Mouse (Mus musculus): ENCODE results near the gene Ahdc1.

Gene Ahdc1

DNA sequence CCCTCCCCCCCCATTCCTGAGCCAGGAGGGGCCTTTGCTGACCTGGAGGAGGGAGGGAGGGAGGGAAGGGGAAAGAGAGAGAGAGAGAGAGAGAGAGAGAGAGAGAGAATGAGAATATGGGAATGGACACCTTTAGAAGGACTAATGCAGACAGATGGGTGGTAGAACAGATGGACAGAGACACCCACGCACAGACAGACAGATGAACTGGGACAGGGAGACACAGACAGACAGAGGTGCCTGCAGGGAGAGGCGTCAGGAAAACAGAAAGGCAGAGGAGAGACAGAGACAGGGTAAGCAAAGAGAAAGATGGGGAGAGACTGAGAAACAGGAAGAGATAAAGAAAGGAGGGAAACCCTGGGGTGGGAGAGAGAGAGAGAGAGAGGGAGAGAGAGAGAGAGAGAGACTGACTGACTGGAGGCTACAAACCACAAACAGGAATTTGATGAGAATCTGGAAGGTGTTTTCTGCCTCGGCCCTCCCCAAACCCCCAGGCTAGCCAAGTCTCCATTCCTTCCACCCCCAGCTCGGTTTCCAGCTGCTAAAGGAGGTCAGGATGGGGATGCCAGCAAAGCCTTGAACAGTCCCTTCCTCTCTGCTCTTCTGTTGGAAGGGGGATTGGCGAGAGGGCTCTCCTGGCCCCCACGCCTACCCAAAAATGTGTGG lies 6.7 kb downstream of the Ahdc1 start:
- DNase-seq (ENCODE audit: low spot score in 2 of 2): no peak

- DNase-seq (ENCODE audit: low spot score in 2 of 2): no peak
These were observed 7.3 kb downstream of the Ahdc1 start for GRCm38 (mm10) chr4:133018263-133018798.

GRCm38 (mm10) chr4:133020721-133021120 lies 9.7 kb downstream of the Ahdc1 start:
- DNase-seq (ENCODE audit: low spot score in 2 of 2): no peak

GRCm38 (mm10) chr4:133021181-133021671 lies 10.2 kb downstream of the Ahdc1 start:
- no peak for DNase-seq (ENCODE audit: low spot score in 2 of 2)

DNA sequence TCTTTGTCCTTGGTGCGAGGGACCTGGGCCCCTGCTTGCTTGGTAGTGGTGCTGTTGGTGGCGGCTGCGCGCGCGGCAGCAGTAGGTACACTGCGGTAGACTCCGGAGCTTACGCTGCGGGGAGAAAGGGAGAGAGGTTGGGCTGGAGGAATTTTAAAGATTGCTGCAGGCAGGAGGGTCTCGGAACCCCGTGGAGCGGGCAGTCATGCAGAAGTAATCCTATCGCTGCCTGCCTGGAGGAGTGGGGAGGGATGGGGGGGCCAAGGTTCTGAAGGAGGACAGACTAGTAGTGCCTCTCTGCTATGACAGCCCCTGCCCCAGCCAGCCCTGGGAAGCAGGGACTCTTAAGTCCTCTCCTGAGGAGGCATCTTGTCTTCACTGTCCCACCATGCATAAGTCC lies 11.2 kb downstream of the Ahdc1 start:
- DNase-seq (ENCODE audit: low spot score in 2 of 2): no peak

DNA sequence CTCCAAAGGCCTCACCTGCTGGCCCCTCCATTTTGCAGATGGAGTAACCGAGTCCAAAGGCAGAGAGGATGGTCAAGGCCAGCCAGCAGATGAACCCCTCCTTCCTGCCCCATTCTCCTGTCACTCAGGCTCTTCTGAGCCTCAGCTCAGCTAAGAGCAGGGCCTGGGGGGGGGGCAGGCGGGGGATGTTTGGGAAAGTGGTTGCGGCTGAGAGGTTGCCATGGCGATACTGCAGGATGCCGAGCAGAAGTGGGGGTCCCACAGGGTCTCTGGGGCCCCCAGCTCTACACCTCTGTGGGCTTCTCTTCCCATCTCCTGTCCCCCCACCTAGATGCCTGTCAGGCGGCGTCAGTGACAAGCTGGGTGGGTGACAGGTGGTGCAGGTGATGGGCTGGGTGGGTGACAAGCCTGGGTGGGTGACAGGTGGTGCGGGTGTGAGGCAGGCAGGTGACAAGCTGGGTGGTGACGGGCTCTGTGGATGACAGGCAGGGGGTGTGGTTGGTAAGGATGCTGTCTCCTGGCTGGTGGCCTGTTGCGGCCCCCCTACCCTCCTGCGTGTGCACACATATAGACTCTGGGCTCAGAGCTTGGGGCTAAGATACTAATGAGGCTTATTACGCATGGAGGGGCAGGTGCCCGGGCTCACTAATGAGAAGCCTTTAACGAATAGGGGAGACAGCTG lies 12.0 kb downstream of the Ahdc1 start:
- DNase-seq (ENCODE audit: low spot score in 2 of 2): no peak

DNA sequence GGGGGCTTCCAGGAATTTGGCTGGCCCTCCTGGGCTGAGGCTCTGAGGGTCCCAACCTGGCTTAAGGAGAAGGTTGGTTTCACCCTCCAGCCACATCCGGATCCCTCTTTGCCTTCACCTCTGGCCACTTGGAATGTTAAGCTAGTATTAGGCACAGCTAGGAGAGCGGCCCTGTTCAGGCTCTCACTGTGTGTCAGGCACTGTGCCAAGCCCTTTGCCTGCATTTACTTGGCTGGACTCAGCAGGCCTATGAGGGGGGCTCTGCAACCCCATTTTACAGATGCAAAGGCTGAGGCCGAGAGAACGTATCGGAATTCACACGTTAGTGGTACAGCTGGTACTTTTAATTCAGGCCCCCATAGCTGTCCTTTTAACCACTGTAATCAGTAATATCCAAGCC lies 12.6 kb downstream of the Ahdc1 start:
- DNase-seq (ENCODE audit: low spot score in 2 of 2): no peak

DNA sequence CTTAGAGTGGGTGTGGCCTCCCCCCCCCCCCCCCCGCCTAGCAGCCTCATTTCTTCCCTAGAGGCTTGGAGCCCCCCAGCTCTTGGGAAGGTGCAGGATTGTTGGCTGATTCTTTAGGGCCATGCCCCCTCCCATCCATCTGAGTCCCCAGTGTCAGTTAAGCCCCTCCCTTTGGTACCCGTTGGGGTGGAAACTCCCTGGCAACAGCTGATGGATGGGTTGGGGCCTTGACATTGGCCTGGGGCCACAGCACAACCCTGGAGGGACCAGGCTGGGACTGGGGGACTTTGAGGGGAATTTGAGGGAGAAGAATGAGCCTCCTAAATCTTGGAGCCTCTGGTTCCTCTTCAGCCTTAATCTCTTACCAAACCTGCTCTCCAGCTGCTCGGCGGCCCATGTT lies 13.3 kb downstream of the Ahdc1 start:
- no peak for DNase-seq (ENCODE audit: low spot score in 2 of 2)

DNA sequence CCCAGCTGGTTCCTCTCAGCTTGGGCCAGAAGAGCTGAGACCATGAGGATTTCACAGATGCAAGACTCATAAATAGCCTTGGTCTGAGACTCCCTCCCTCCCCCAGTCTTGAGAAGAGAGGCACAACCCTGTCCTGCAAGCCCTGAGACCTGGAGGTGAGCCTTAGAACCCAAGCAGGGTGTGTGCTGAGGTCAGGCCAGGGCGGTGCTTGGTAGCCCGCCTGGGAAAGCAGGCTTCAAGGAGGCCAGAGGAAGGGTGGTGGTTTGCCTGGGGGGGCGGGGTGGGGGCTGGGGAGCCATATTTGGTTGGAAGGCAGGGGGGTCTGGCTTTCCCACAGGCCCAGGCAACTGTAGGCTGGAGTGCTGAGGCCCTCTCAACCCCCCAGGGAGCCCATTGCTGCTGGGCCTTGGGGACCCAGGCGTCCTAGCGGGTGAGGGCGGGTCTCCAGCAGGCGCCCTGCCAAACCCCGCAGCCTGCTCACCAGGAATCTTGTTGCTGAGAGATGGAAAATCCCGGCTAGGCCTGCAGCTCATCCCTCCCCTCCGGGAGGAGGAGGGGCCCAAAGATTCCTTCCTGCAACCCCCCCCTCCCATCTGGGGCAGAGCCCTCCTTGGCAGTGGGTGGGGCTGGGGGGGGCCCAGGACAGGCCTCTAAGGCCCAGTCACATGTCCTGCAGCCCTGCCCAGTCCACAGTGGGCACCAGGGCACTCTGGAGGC lies 14.1 kb downstream of the Ahdc1 start:
- no peak for DNase-seq (ENCODE audit: low spot score in 2 of 2)

- DNase-seq (ENCODE audit: low spot score in 2 of 2): no peak
These were observed 15.2 kb downstream of the Ahdc1 start for GRCm38 (mm10) chr4:133026272-133026671.

DNA sequence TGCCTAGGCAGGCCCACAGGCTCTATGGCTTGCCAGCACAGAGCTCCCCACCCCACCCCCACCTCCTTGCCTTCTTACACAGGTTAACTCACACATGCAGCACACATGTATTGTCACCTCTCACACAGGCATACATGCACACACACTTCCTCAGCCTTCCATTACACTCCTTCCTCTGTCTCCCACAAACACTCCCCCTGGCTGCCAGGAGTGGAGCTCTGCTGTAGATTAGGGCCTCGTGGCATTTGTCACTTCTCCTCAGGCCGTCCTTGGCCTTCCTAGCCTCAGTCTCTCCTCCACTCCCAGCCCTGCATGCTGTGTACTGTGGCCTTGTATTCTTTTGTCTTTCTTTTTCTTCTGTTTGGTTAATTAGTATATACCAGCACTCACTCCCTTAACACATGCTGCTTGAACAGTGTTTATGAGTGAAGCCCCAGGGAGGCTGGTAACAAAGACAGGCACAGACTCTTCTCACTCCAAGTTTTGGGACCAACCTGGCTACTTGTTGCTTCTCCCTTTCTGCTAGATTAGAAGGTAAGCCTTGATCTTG lies 15.8 kb downstream of the Ahdc1 start:
- DNase-seq (ENCODE audit: low spot score in 2 of 2): no peak

DNA sequence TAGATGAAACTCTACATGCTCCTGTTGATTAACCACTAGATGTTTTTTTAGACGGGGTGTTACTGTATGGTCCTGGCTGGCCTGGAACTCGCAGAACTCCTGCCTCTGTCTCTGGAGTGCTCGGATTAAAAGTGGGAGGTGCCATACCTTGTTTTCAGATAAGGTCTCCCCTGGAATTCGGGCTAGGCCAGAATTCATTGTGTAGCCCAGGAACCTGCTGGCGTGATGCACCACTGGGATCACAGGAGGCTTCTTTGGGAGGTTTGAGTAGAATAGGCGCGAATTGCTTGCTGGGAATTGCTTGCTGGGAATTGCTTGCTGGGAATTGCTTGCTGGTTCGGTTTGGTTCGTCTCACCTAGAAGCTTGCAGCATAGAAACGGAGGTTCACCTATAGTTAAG lies 16.7 kb downstream of the Ahdc1 start:
- DNase-seq (ENCODE audit: low spot score in 2 of 2): no peak

- no peak for DNase-seq (ENCODE audit: low spot score in 2 of 2)
These were observed 17.1 kb downstream of the Ahdc1 start for GRCm38 (mm10) chr4:133028193-133028592.

GRCm38 (mm10) chr4:133028875-133029274 lies 17.8 kb downstream of the Ahdc1 start:
- no peak for DNase-seq (ENCODE audit: low spot score in 2 of 2)

GRCm38 (mm10) chr4:133032410-133033095 lies 21.5 kb downstream of the Ahdc1 start:
- DNase-seq (ENCODE audit: low spot score in 2 of 2): no peak

DNA sequence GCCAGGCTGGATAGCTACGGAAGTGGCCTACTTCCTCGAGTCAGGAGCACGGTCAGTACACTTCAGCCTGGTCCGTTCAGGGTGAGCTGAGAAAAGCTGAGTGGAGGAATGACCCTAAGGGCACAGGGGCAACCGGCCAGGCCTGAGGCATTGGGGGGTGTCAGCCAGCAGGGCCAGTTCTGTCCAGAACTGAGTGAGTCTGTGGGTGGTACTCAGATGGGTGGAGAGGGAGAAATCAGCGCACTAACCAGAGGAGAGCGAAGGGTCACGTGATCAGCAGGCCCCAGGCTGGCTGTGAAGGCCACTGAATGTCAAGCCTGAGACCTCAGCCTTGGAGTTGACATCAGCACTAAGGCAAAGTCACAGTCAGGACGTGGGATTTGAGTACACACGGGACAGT lies 23.4 kb downstream of the Ahdc1 start:
- no peak for DNase-seq (ENCODE audit: low spot score in 2 of 2)

DNA sequence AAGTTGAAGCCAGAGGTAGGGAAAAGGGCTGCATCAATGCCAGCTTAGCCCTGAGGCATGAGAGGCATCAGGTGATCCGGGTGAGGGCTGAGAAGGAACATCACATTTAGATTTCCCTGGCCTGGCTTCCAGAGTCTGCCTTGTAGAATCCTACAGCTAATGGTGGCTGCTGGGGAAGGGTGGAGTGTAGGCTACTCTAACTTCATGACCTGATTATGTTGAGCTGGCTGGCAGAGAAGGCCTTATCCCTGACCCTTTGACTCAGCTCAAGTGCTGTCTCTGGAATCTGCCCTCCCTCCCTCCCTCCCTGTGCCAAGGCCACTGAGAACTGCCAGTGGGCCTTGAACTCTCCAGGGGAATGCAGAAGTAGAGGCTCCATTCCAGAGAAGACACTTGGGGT lies 24.4 kb downstream of the Ahdc1 start:
- no peak for DNase-seq (ENCODE audit: low spot score in 2 of 2)

- no peak for DNase-seq (ENCODE audit: low spot score in 2 of 2)
These were observed 24.9 kb downstream of the Ahdc1 start for GRCm38 (mm10) chr4:133035946-133036345.

DNA sequence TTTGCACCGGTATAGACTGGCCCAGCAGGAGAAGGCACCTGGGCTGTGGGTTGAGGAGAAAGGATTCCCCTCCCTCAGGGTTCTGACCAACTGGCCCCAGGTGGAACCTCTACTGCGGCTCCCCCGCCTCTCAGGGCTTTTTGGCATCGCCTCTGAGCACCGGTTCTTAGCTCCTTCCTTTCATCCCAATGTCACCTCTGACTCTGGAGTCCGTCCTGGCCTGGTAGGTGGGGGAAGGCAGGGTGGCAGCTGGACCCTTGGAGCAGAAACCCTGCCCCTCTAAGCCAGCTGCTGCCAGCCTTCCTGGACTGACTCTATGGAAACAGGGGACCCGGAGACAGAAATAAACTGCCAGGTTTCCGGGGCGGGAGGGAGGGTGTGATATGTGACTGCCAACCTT lies 26.2 kb downstream of the Ahdc1 start:
- no peak for DNase-seq (ENCODE audit: low spot score in 2 of 2)

- DNase-seq (ENCODE audit: low spot score in 2 of 2): no peak
These were observed 26.7 kb downstream of the Ahdc1 start for GRCm38 (mm10) chr4:133037798-133038197.

DNA sequence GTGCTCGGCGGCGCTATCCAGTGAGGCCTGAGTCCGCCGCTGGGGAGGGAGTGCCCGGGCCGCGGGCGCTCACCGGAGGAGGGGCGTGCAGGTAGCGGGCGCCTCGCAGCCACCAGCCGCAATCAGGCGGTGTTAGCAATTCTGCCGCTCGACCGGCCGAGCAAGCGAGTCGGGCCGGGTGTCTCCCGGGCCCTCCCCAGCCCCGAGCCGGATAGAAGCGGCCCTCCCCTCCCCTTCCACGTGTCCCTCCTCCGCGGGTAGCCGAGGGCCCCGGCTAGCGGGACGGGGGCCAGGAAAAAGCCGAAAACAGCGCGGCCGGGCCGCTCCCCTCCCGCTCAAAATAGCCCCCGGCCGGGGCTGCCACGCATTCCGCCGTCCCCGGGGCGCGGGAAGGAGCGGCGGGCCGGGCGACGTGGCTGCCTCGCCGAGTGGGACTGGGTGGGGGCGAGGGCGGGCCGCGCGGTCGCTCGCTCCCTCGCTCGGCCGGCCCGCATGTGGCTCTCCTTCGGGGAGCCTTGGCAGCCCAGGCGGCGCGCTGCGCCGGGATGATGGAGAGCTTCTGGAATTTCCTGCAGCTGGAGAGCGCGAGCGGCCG lies 27.6 kb downstream of the Ahdc1 start:
- no peak for DNase-seq (ENCODE audit: low spot score in 2 of 2)

All from spleen, postnatal 36 days (tissue).